Mouse (Mus musculus): Measurements from ENCODE around the gene Sycp3. TPM values are rescaled to one million over a fixed set of nuclear protein-coding genes. Genes with fewer than 3 reads are reported as not detected.
"Not testable (repeated sequence)": the region's sequence is repeated elsewhere in the genome, so short reads cannot be mapped to it uniquely, and the experiment has no call there.

Sycp3 gene
- total RNA-seq, 2 experiments from 2014 or later, result 0.24 TPM; not detected in 1

- no peak for DNase-seq (ENCODE audit: low spot score)
These were observed 42.0 kb downstream of the Sycp3 start for GRCm38 (mm10) chr10:88501370-88501769.

- no peak for DNase-seq (ENCODE audit: low spot score)
These were observed 42.8 kb downstream of the Sycp3 start for GRCm38 (mm10) chr10:88501886-88502765.

GRCm38 (mm10) chr10:88502919-88503318 is 43.5 kb downstream of the Sycp3 start:
- no peak for DNase-seq (ENCODE audit: low spot score)

GRCm38 (mm10) chr10:88503421-88504314 is 44.3 kb downstream of the Sycp3 start, which contains the start of gene Chpt1:
Chpt1 (minus strand) TSS chr10:88504073.
- DNase-seq (ENCODE audit: low spot score), result peak; percentile 82

- no peak for DNase-seq (ENCODE audit: low spot score)
These were observed 45.1 kb downstream of the Sycp3 start for GRCm38 (mm10) chr10:88504481-88504880.

- DNase-seq (ENCODE audit: low spot score), result no peak
These were observed 45.9 kb downstream of the Sycp3 start for GRCm38 (mm10) chr10:88505256-88505655.

- no peak for DNase-seq (ENCODE audit: low spot score)
These were observed 48.3 kb downstream of the Sycp3 start for GRCm38 (mm10) chr10:88507691-88508143.

- peak; percentile 50 for DNase-seq (ENCODE audit: low spot score)
These were observed 51.3 kb downstream of the Sycp3 start for GRCm38 (mm10) chr10:88510503-88511271.

GRCm38 (mm10) chr10:88511355-88511754 is 52.0 kb downstream of the Sycp3 start:
- DNase-seq (ENCODE audit: low spot score), result no peak

GRCm38 (mm10) chr10:88513574-88514135 is 54.3 kb downstream of the Sycp3 start:
- no peak for DNase-seq (ENCODE audit: low spot score)

- DNase-seq (ENCODE audit: low spot score), result peak; percentile 39
These were observed 55.1 kb downstream of the Sycp3 start for GRCm38 (mm10) chr10:88514495-88514894.

GRCm38 (mm10) chr10:88515049-88515448 is 55.7 kb downstream of the Sycp3 start:
- DNase-seq (ENCODE audit: low spot score), result not testable (repeated sequence)

- DNase-seq (ENCODE audit: low spot score), result no peak
These were observed 63.4 kb downstream of the Sycp3 start for GRCm38 (mm10) chr10:88522795-88523194.

Other genes with a start within 250 kb of the Sycp3 start
- 1 to 10 TPM; 1.4 to 2.9 TPM for gene Dram1, start 80.5 kb upstream of the Sycp3 start, total RNA-seq (2021)
- gene Gnptab, start 80.4 kb upstream of the Sycp3 start, total RNA-seq (2021), result 10 to 100 TPM; 18.8 to 19.9 TPM
- 100 to 1,000 TPM in 1 of 2 experiments, 10 to 100 TPM in 1; 92.6 to 116 TPM for gene Chpt1, start 44.5 kb downstream of the Sycp3 start, total RNA-seq (2021)
- gene Mybpc1, start 145.6 kb downstream of the Sycp3 start, total RNA-seq (2021), result 1,000 to 10,000 TPM; 1,377 to 1,820 TPM
- under 1 TPM in 1 of 2 experiments, not detected in 1; 0.17 TPM for gene Spic, start 225.4 kb downstream of the Sycp3 start, total RNA-seq (2021)